Mouse (Mus musculus) G1E-ER4 (cell line): ENCODE results near the gene Supt3. TPM values are rescaled to one million over a fixed set of nuclear protein-coding genes. Genes with fewer than 3 reads are reported as not detected.

Source experiments
- GATA1 ChIP-seq: IDR thresholded peaks from one replicate; pipeline ENCODE4 v1.8.0; 2012; ENCODE audit warnings: low read length, inconsistent platforms
- polyA plus RNA-seq: library from polyadenylated mRNA; stranded (reverse); fragments of >175 nt; gene quantifications from 2 replicates; pipeline ENCODE4 v1.2.3, GENCODE M21; 2012

Supt3 gene
- polyA plus RNA-seq, 1 experiment = 10.9 TPM

DNA sequence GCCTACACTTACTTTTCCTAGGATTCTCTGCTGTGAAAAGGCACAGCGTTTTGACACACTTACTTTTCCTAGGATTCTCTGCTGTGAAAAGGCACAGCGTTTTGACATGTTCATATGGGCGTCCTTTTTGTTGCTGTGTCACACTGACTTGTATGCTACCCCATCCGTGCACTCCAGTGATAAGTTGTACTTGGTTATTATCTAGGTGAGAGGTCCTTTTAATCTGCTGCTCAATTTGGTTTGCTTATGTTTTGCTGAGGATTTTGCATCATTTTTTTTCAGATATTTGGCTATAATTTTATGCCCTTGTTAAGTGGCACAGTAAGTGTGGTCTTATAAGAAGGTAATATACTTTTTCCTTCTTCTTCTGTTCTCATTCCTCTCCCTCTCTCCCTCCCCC is 51.0 kb downstream of the Supt3 start:
- TF ChIP-seq GATA1 = no peak

DNA sequence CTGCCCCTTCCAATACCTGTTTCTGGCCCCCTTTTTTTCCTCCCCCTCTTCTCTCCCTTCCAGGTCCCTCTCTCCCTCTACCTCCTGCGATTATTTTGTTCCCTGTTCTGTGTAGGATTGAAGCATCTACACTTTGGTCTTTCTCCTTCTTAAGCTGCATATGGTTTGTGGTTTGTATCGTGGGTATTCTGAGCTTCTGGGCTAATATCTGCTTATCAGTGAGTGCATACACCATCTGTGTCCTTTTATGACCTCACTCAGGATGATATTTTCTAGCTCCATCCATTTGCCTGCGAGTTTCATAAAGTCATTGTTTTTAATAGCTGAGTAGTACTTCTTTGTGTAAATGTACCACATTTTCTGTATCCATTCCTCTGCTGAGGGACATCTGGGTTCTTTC is 52.6 kb downstream of the Supt3 start:
- no peak for TF ChIP-seq GATA1

DNA sequence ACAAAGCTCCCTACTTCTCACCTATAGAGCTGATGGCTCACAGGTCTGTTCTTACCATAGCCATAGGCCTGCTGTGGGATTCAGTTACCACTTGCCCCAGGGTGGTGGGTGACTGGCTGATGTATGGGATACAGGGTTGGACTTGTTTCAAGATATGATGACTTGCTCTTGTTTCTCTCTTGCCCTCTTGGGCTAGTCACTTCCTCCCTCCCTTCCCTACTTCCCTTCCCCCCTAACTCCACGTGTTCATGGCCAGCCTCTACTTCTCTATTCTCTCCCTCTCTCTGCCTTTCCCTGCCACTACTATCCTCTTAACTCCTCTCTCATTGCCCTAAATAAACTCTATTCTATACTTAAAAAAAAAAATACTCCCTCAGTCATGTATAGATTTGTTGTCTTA is 54.2 kb downstream of the Supt3 start:
- no peak for TF ChIP-seq GATA1

DNA sequence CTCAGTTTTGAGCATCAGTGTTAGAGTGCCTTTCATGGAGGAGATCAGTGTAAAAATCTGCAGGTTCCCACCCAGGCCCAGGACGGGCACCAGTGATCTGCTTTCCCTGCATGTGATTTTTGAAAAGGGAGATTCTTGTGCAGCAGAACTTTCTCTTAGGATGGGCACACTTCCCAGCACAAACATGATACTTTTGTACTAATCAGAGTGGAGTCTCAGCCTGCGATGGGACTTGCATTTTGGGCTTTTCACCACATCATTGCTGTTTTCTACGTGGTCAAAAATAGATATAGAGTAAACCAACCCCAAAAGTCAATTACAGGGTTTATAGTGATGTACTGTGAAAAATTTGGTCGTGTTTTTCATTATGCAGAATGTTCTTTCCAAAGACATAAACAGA is 65.2 kb downstream of the Supt3 start:
- TF ChIP-seq GATA1 = no peak

DNA sequence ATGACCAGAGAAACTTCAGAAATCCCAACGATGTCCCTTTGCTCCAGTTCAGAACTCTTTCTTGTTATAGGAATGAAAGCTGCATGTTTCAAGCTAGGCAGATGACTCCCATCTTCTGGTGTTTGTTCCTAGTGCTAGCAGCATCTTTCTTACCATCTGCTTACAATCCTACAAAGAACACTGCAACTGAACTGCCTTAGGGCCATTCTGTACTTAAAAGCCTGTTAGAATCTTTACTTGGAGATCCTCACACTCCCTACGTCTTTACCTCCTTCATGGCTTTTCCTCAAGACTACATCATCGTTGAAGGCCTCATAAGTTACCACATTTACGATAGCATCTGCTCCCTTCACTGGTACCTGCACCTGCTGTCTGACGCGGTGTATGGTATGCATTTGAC is 86.2 kb downstream of the Supt3 start:
- TF ChIP-seq GATA1 = no peak

DNA sequence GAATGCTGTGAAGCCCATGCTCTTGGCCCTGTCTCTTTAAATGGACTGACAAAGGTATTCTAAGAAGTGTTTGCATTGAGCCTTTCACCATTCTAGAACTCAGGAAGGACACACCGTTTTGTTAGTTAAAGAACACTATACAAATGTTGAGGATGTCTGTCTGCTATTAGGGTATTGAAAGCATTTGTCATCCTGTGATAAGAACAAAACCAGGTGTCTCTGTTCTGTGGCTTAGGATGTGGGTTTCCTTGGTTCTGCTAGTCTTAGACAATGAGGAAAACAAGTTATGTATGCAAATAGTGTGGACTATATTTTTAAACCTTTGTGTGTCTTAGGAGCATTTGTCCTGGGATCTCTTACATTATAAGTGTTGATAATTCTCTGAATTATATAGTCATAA is 116.6 kb downstream of the Supt3 start:
- TF ChIP-seq GATA1 = no peak

DNA sequence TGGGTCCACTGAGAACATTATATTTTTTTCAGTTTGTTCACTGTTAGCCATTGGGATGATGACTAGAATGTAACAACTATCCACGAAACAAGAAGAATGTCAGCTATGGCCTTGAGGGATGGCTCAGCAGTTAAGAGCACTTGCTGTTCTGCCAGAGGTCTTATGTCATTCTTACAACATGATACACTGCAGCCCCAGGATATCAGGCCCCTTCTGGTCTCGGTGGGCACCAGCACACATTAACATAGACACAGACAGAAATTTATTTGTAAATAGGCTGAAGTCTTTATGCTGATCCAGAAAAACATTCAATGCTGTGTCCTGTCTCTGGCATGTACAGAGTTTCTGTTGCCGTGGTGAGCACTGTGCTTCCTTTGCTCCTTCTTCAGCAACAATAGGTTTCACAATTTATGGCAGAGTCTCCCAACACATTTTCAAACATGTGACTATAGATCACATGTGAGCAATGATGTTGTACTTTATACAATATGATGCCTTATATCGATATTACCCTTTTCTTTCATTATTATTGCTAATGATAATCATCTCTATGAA is 166.7 kb downstream of the Supt3 start:
- no peak for TF ChIP-seq GATA1

DNA sequence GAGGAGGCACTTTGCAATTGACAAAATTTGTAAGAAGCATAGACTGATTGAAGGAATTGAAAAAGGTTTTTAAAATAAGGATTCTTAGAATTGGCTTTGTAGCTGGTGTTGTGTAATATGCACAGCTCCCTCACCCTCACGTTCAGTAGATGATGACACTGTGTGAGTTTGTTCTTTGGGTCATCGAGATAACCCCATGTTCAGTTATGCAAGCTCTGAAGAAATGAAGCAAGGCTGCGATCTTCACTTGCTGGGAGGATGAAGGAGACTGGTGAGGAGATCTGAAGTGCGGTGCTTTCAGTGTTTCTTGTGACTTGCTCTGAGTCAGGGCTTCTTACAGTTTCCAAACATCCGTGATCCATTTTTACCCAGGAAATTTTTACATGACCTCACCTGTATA is 168.4 kb downstream of the Supt3 start:
- no peak for TF ChIP-seq GATA1

DNA sequence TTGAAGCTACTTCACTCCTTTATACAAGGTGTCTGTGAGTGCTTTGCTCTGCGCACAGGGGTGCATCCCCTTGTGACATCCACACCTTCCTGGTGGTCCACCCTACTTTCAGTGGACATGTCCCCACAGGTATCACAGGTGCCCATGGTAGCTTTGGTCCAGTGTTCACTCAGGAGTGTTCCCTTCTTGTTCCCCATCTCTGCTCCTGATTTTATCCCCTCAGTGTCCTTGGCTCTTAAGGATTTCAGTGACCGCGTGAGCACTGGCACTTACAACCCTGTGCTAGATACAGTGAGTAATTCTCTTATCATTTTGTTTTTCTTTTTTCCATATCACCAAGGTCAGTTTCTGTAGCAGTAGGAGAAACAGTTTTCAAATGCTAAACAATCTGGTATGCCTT is 171.4 kb downstream of the Supt3 start:
- no peak for TF ChIP-seq GATA1

DNA sequence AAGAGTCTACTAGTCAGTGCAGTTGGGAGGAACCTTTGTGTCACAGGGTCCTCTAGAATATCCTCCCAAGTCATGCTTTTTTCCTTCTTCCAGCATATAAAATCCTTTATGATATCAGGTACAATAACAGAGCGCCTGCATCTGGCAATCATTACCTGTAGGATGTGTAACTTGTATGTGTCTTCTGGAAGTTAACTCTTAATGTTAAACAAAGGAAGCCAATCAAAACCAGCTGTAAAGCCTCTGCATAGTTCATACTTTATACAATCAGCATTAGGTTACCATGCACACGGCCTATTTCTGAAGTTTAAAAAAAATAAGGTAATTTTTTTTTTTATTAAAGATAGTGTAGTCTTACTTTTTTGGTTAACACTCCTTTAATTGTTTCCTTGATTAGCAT is 179.7 kb downstream of the Supt3 start:
- TF ChIP-seq GATA1 = no peak

DNA sequence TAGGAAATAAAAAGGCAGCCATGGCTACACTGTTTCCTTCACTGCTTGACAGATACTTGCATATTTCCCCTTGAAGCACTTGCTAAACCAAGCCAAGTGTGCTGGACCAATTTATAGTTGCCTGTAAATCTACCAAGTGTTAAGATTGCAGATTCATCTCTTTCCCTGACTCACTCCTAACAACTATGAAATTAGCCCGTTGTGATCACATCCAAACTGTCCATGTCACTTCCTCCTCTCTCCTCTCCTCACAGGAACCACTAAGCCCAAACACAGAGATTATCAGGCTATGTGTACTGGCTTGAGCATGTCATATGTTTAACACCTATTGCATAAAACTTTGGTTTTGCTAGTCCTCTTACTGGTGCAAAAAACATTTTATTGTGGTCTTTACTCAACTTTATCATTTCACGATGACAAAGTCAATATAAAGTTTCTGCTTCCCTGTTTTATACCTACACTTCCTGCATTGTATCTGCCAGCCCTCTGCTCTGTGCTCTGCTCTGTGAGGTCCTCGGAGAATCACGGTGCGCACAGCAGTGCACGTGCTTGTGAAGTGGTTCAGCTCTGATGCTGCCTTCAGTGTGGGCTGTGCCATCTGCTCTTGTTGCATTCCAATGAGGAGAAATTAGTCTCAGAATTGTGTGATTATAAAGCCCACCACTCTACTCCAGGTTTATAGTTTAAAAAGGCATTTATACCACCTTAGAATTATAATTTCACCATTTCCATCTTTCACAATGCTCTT is 186.3 kb downstream of the Supt3 start:
- TF ChIP-seq GATA1 = no peak

DNA sequence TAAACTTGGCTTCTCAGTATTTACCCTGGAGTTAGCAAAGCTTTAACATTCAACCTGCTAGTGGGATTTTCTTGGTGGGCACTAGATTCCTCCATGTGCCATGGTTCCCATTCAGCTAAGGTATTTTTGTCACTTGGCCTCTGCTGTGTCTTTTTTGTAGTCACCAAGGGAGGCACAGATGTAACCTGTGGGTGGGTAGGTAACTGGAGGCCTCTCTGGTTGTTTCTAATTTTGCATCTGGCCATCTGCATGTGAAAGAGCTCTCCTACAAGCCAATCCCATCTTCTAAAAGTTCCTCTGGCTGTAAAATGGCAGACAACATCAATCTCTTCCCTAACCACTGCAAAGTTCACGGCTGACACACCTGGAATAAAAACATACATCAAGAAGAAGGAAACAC is 190.2 kb downstream of the Supt3 start:
- TF ChIP-seq GATA1 = no peak

DNA sequence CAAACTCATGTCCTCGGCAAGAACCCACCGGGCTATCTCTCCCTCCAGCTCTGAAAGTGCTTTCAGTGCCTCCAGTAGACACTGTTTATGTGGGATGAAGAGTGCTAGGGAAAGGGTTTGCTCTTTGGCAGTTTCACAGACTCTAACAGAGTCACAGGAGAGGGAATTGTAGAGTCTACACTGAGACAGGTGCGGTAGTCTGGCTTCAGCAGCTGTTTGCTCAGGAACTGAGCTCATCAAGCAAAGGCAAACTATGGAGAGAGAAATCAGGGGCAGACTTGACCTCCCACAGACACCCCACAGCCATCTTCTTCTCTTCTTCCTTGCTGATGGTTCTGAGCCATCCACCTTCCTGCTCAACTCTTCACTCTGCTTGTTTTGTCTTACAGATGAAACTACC is 193.3 kb downstream of the Supt3 start:
- TF ChIP-seq GATA1 = no peak

DNA sequence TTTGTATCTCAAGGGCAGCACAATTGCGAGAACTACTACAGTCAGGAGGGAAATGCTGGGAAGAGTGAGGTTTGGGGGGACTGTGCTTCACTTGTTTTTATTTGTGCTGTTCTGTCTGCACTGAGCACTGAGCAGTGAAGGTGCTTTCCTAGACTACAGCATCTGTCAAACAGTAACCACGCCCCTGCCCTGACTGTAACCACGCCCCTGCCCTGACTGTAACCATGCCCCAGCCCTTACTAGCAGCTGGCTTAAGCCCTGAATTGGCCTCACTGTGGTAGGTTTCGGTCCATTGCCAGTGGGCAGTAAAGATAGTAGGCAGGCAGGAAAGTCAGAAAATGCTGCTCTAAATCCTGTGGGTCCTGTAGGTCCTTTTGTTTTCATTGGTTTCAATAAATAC is 196.5 kb downstream of the Supt3 start:
- TF ChIP-seq GATA1 = no peak

DNA sequence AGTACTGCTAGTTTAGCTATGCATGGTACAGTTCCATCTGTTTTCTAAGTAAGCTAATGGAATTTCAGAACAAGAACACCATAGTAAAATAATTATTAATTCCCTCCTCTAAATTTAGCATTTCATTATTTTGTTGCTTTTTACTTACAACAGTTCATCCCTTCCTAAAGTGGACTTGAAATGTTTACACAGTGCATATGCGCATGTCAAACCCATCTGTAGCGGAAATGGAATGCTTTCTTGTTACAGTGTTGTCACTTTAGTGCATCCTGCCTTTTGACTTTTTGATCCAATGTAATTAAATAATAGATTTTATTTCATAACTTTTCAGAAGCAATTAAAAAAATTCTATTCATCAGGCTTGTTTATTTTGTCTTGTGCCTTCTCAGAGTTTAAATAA is 200.7 kb downstream of the Supt3 start:
- TF ChIP-seq GATA1 = no peak

DNA sequence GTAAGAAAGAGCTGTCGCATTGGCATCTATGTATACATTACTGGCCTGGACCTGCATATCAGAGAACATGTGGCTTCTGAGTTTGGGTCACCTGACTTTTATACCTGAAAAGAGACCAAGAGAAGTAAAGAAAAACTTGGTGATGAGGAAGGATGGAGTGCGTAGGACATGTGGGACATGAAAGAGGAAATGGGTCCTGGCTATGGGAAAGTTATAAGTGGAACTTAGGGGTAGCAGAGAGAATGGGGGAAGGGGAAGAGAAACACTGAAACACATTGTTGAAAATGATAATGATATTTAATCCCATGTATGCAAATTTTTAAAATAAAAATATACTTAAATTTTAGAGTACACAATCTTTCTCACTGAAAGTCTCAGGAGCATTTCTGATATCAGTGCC is 211.0 kb downstream of the Supt3 start:
- no peak for TF ChIP-seq GATA1

DNA sequence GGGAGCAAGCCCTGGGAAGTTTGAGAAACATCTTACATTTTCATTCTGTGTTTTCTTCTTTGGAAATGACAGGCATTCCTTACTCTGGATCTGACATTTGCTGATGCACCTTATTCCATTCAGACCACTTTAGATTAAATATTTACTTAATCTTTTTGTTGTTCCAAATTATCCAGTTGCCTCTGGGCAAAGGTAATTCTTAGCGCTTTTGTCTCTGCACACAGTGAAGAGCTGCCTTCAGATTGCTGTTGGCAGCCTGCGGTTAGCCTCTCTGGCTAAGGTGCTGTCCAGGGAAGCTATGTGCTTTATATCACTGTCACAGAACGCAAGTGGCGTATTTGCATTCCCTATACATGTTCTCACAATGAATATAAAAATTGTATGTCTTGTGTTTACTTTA is 226.4 kb downstream of the Supt3 start:
- no peak for TF ChIP-seq GATA1
